Mouse (Mus musculus) cerebellum, adult 2 months (tissue): ENCODE measurements around the gene Fras1.

Experiments
- CTCF ChIP-seq: fragments of 200-500 bp; IDR thresholded peaks from 2 replicates; pipeline ENCODE4 v1.5.1; 2011; ENCODE audit warnings: low read depth, mild to moderate bottlenecking, control low read depth, low read length, moderate library complexity, borderline replicate concordance; ENCODE audit not compliant: insufficient read depth
- POLR2A ChIP-seq: fragments of 200-500 bp; IDR thresholded peaks from 2 replicates; pipeline ENCODE4 v1.6.1; 2011; ENCODE audit warnings: low read length, control low read depth, borderline replicate concordance; ENCODE audit not compliant: insufficient read depth

- TF ChIP-seq CTCF = no peak
- TF ChIP-seq POLR2A = no peak
These were observed 128.0 kb downstream of the Fras1 start for GRCm38 (mm10) chr5:96501783-96502182.
